Mouse (Mus musculus): ENCODE results near the gene Zbtb20. TPM values are rescaled to one million over a fixed set of nuclear protein-coding genes. Genes with fewer than 3 reads are reported as not detected.
A peak's percentile ranks its signal among the peaks of the same experiment; 100 is the strongest.

Gene Zbtb20
- polyA plus RNA-seq, 1 experiment from 2014 or later = 27.9 TPM

GRCm38 (mm10) chr16:43634037-43634436, 758.4 kb downstream of the Zbtb20 start:
- Histone ChIP-seq H3K9ac (replicated peaks; ENCODE audit: low read depth) (no peak overlapping the region), H3K4me3 (ENCODE audit: low read depth, low read length) (no peak overlapping the region), H3K27ac (ENCODE audit: low read length) (no peak overlapping the region), H3K4me2 (replicated peaks; ENCODE audit: low read depth, low read length) (no peak overlapping the region), H3K9me3 (ENCODE audit: low read length) (no peaks in the 10 kb centered on the region), H3K36me3 (ENCODE audit: insufficient read depth, low read length) (no peaks in the 10 kb centered on the region), H3K27me3 (replicated peaks; ENCODE audit: insufficient read depth, low read length) (no peaks in the 10 kb centered on the region), H3K4me1 (ENCODE audit: insufficient read depth, low read depth, low read length) (no peaks in the 10 kb centered on the region)
- no peak for DNase-seq (ENCODE audit: low spot score)
- TF ChIP-seq CTCF (IDR thresholded peaks at IDR 0.05) (no peak), EP300 (IDR thresholded peaks at IDR 0.05) (no peak)
- WGBS = 88% methylated on average over 7 of the region's 7 CpGs
- ATAC-seq = no peak

GRCm38 (mm10) chr16:43637241-43637640, 761.6 kb downstream of the Zbtb20 start:
- H3K36me3 ChIP-seq (ENCODE audit: insufficient read depth, low read length) = no peaks in the 10 kb centered on the region
- no peak overlapping the region for H3K4me2 ChIP-seq (replicated peaks; ENCODE audit: low read depth, low read length)
- no peak for DNase-seq (ENCODE audit: low spot score)
- H3K4me3 ChIP-seq (ENCODE audit: low read depth, low read length) = no peak overlapping the region
- no peaks in the 10 kb centered on the region for H3K27me3 ChIP-seq (replicated peaks; ENCODE audit: insufficient read depth, low read length)
- H3K9ac ChIP-seq (replicated peaks; ENCODE audit: low read depth) = no peak overlapping the region
- TF ChIP-seq CTCF (IDR thresholded peaks at IDR 0.05) (no peak), EP300 (IDR thresholded peaks at IDR 0.05) (no peak)
- H3K9me3 ChIP-seq (ENCODE audit: low read length) = no peaks in the 10 kb centered on the region
- 88% methylated on average over 8 of the region's 8 CpGs for WGBS
- H3K4me1 ChIP-seq (ENCODE audit: insufficient read depth, low read depth, low read length) = no peaks in the 10 kb centered on the region
- no peak overlapping the region for H3K27ac ChIP-seq (ENCODE audit: low read length)
- no peak for ATAC-seq

DNA sequence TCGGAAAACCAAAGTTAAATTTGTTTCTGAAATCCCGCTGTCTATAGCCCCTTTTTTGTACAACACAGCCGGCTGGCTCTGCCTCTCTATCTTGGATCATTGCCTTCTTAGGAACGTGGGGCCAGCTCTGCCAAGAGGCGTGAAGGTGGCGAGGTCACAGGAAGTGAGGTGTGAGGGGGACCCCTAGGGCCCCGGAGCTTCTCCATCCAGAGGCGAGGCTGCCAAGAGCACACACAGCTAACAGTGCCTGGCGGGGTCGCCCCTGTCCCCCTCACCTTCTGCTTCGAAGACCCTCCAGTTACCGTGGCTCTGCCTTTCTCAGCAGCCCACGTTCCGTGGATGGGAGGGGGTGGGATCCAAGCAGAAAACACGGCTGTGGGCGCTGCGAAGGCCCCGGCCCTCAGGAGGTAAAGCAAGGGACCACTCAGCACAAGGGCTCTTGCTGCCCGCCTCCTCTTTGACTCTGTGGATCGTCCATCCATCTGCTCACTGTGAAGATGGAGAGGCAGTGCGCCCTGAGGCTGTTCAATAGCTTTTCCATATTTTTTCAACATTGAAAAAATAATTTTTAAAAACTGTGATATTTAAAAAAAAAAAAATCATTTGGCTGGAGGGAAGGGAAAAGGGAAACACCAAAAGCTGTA, 762.8 kb downstream of the Zbtb20 start:
- Histone ChIP-seq H3K4me1 (ENCODE audit: insufficient read depth, low read depth, low read length) (no peaks in the 10 kb centered on the region), H3K9me3 (ENCODE audit: low read length) (no peaks in the 10 kb centered on the region), H3K4me3 (ENCODE audit: low read depth, low read length) (no peak overlapping the region), H3K9ac (replicated peaks; ENCODE audit: low read depth) (no peak overlapping the region), H3K27me3 (replicated peaks; ENCODE audit: insufficient read depth, low read length) (no peaks in the 10 kb centered on the region), H3K36me3 (ENCODE audit: insufficient read depth, low read length) (no peaks in the 10 kb centered on the region), H3K4me2 (replicated peaks; ENCODE audit: low read depth, low read length) (peak overlapping the region; percentile 25; the same call in 1 of the 2 replicates), H3K27ac (ENCODE audit: low read length) (no peak overlapping the region)
- 50% methylated on average over 21 of the region's 21 CpGs for WGBS
- DNase-seq (ENCODE audit: low spot score) (no peak), ATAC-seq (no peak)
- TF ChIP-seq CTCF (IDR thresholded peaks at IDR 0.05) = no peak
- TF ChIP-seq EP300 (IDR thresholded peaks at IDR 0.05) = no peak

DNA sequence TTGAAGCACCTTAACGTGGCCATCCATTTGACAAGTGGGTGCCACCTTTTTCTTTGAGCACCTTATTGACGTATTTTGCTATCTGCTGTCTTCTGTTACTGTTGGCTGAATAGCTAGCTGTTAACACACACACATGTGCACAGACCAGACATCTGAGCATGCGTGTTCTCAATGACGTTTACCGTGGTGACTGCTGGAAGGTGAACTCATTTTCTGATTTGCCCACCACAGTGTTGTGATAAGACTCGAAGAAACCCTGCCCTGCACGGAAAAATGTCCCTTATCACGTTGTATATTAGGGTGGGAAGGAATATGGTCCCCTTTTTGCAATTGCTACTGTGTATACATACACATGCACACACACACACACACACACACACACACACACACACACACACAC, 765.5 kb downstream of the Zbtb20 start:
- Histone ChIP-seq H3K36me3 (ENCODE audit: insufficient read depth, low read length) (no peaks in the 10 kb centered on the region), H3K4me2 (replicated peaks; ENCODE audit: low read depth, low read length) (no peak overlapping the region), H3K9ac (replicated peaks; ENCODE audit: low read depth) (no peak overlapping the region), H3K9me3 (ENCODE audit: low read length) (no peaks in the 10 kb centered on the region), H3K27ac (ENCODE audit: low read length) (no peak overlapping the region), H3K27me3 (replicated peaks; ENCODE audit: insufficient read depth, low read length) (no peaks in the 10 kb centered on the region), H3K4me3 (ENCODE audit: low read depth, low read length) (no peak overlapping the region), H3K4me1 (ENCODE audit: insufficient read depth, low read depth, low read length) (no peaks in the 10 kb centered on the region)
- ATAC-seq = no peak
- no peak for TF ChIP-seq CTCF (IDR thresholded peaks at IDR 0.05)
- no peak for TF ChIP-seq EP300 (IDR thresholded peaks at IDR 0.05)
- 73% methylated on average over 8 of the region's 8 CpGs for WGBS
- no peak for DNase-seq (ENCODE audit: low spot score)

GRCm38 (mm10) chr16:43645879-43646278, 770.2 kb downstream of the Zbtb20 start:
- DNase-seq (ENCODE audit: low spot score) (no peak), ATAC-seq (no peak)
- Histone ChIP-seq H3K4me2 (replicated peaks; ENCODE audit: low read depth, low read length) (no peak overlapping the region), H3K4me1 (ENCODE audit: insufficient read depth, low read depth, low read length) (no peaks in the 10 kb centered on the region), H3K36me3 (ENCODE audit: insufficient read depth, low read length) (no peaks in the 10 kb centered on the region), H3K27ac (ENCODE audit: low read length) (no peak overlapping the region), H3K27me3 (replicated peaks; ENCODE audit: insufficient read depth, low read length) (no peaks in the 10 kb centered on the region), H3K9me3 (ENCODE audit: low read length) (no peaks in the 10 kb centered on the region), H3K4me3 (ENCODE audit: low read depth, low read length) (no peak overlapping the region), H3K9ac (replicated peaks; ENCODE audit: low read depth) (no peak overlapping the region)
- WGBS = 46% methylated on average over 4 of the region's 4 CpGs
- no peak for TF ChIP-seq CTCF (IDR thresholded peaks at IDR 0.05)
- no peak for TF ChIP-seq EP300 (IDR thresholded peaks at IDR 0.05)

DNA sequence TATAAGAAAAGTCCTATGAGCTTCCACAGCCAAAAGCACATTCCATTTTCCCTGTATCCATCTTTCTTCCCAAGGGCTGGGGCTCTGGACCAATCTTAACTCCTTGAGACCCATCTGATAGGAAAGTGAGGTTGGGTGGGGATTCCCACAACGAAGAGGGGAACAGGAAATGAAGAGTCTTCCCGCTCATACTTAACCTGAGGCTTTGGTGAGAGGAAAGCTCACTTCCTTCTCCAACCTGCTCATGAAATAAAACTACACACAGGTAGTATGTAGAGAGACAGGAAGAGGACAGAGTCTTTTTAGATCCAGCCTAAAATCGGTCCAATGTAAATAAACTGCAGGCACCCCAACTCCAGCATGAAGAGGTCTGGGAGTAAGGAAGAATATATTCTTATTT, 771.3 kb downstream of the Zbtb20 start:
- 78% methylated on average over 3 of the region's 3 CpGs for WGBS
- H3K27ac ChIP-seq (ENCODE audit: low read length) = no peak overlapping the region
- no peaks in the 10 kb centered on the region for H3K36me3 ChIP-seq (ENCODE audit: insufficient read depth, low read length)
- no peak for TF ChIP-seq CTCF (IDR thresholded peaks at IDR 0.05)
- no peaks in the 10 kb centered on the region for H3K4me1 ChIP-seq (ENCODE audit: insufficient read depth, low read depth, low read length)
- H3K27me3 ChIP-seq (replicated peaks; ENCODE audit: insufficient read depth, low read length) = no peaks in the 10 kb centered on the region
- DNase-seq (ENCODE audit: low spot score) = no peak
- no peak overlapping the region for H3K4me2 ChIP-seq (replicated peaks; ENCODE audit: low read depth, low read length)
- H3K4me3 ChIP-seq (ENCODE audit: low read depth, low read length) = no peak overlapping the region
- no peaks in the 10 kb centered on the region for H3K9me3 ChIP-seq (ENCODE audit: low read length)
- H3K9ac ChIP-seq (replicated peaks; ENCODE audit: low read depth) = no peak overlapping the region
- no peak for ATAC-seq

GRCm38 (mm10) chr16:43647641-43648040, 772.0 kb downstream of the Zbtb20 start:
- TF ChIP-seq EP300 (IDR thresholded peaks at IDR 0.05) = no peak
- no peak for TF ChIP-seq CTCF (IDR thresholded peaks at IDR 0.05)
- WGBS = 75% methylated on average over 1 of the region's 1 CpGs
- Histone ChIP-seq H3K36me3 (ENCODE audit: insufficient read depth, low read length) (no peaks in the 10 kb centered on the region), H3K9ac (replicated peaks; ENCODE audit: low read depth) (no peak overlapping the region), H3K27ac (ENCODE audit: low read length) (no peak overlapping the region), H3K4me3 (ENCODE audit: low read depth, low read length) (no peak overlapping the region), H3K9me3 (ENCODE audit: low read length) (no peaks in the 10 kb centered on the region), H3K27me3 (replicated peaks; ENCODE audit: insufficient read depth, low read length) (no peaks in the 10 kb centered on the region), H3K4me2 (replicated peaks; ENCODE audit: low read depth, low read length) (no peak overlapping the region), H3K4me1 (ENCODE audit: insufficient read depth, low read depth, low read length) (no peaks in the 10 kb centered on the region)
- DNase-seq (ENCODE audit: low spot score) = no peak
- ATAC-seq = no peak
